Mouse (Mus musculus) kidney, adult 18-20 months (tissue): ENCODE data around the gene Cast.

Experiments used
- DNase-seq: peaks from one replicate; pipeline ENCODE4 v3.0.0; 2021

Cast gene

DNA sequence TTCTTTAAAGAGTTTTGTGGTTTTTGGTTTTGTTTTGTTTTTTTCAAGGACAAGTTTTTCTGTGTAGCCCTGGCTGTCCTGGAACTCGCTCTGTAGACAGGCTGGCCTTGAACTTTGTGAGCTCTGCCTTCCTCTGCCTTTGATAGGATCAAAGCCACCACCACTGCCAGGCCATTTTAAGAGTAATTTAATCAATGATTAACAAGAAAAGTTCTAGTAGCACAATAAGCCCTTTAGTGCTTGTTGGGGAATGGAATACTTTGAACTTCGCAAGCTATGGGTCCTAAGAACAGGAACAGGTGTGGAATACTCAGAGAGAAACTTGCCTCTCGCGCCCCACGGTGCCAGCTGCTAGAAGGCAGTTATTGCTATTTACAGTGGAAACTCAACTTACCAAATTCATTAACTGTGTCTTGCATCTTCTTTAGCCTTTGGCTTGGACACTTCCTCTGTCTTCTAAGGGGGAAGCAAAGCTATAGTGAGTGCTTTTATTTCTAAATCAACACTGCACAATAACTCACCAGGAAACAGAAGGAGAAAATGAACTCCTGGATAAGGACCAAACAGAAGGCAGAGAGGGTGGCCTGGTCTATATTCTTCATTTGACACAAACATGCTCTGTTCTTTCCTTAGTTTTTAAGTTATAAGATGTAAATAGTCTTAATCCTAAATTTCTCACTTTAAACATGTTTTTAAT is 113.0 kb downstream of the Cast start:
- no peak for DNase-seq
